Mouse (Mus musculus): ENCODE data around the gene Rbfox2.
"Not testable (repeated sequence)": the region's sequence is repeated elsewhere in the genome, so short reads cannot be mapped to it uniquely, and the experiment has no call there.

Gene Rbfox2

GRCm38 (mm10) chr15:77306547-77307261 lies at the start of gene Rbfox2:
TSS of gene Rbfox2 (minus strand) at chr15:77307004.
- DNase-seq (ENCODE audit: low read depth, low spot score), result peak; percentile 98

- no peak for DNase-seq (ENCODE audit: low read depth, low spot score)
Observed at GRCm38 (mm10) chr15:77356248-77356810, 49.5 kb upstream of the Rbfox2 start.

GRCm38 (mm10) chr15:77354848-77355551 lies 48.2 kb upstream of the Rbfox2 start:
- DNase-seq (ENCODE audit: low read depth, low spot score), result no peak

GRCm38 (mm10) chr15:77354496-77354847 lies 47.7 kb upstream of the Rbfox2 start:
- DNase-seq (ENCODE audit: low read depth, low spot score), result no peak

GRCm38 (mm10) chr15:77353764-77354163 lies 47.0 kb upstream of the Rbfox2 start:
- DNase-seq (ENCODE audit: low read depth, low spot score), result no peak

- DNase-seq (ENCODE audit: low read depth, low spot score), result no peak
Observed at GRCm38 (mm10) chr15:77352863-77353262, 46.1 kb upstream of the Rbfox2 start.

- DNase-seq (ENCODE audit: low read depth, low spot score), result no peak
Observed at GRCm38 (mm10) chr15:77350117-77350516, 43.3 kb upstream of the Rbfox2 start.

- DNase-seq (ENCODE audit: low read depth, low spot score), result no peak
Observed at GRCm38 (mm10) chr15:77348146-77348545, 41.3 kb upstream of the Rbfox2 start.

GRCm38 (mm10) chr15:77344127-77345125 lies 37.6 kb upstream of the Rbfox2 start:
- no peak for DNase-seq (ENCODE audit: low read depth, low spot score)

GRCm38 (mm10) chr15:77343527-77344091 lies 36.8 kb upstream of the Rbfox2 start:
- peak; percentile 83 for DNase-seq (ENCODE audit: low read depth, low spot score)

GRCm38 (mm10) chr15:77342962-77343526 lies 36.2 kb upstream of the Rbfox2 start:
- no peak for DNase-seq (ENCODE audit: low read depth, low spot score)

GRCm38 (mm10) chr15:77342005-77342404 lies 35.2 kb upstream of the Rbfox2 start:
- DNase-seq (ENCODE audit: low read depth, low spot score), result no peak

GRCm38 (mm10) chr15:77340581-77340980 lies 33.8 kb upstream of the Rbfox2 start:
- DNase-seq (ENCODE audit: low read depth, low spot score), result no peak

GRCm38 (mm10) chr15:77338924-77339429 lies 32.2 kb upstream of the Rbfox2 start:
- DNase-seq (ENCODE audit: low read depth, low spot score), result no peak

- DNase-seq (ENCODE audit: low read depth, low spot score), result no peak
Observed at GRCm38 (mm10) chr15:77338451-77338850, 31.6 kb upstream of the Rbfox2 start.

- no peak for DNase-seq (ENCODE audit: low read depth, low spot score)
Observed at GRCm38 (mm10) chr15:77337926-77338325, 31.1 kb upstream of the Rbfox2 start.

GRCm38 (mm10) chr15:77336968-77337341 lies 30.2 kb upstream of the Rbfox2 start:
- no peak for DNase-seq (ENCODE audit: low read depth, low spot score)

GRCm38 (mm10) chr15:77336287-77336967 lies 29.6 kb upstream of the Rbfox2 start:
- peak; percentile 91 for DNase-seq (ENCODE audit: low read depth, low spot score)

GRCm38 (mm10) chr15:77335185-77335584 lies 28.4 kb upstream of the Rbfox2 start:
- not testable (repeated sequence) for DNase-seq (ENCODE audit: low read depth, low spot score)

Measured in forelimb bud, embryonic 11.5 days (tissue).